Mouse (Mus musculus) forebrain, embryonic 11.5 days (tissue): ENCODE measurements at regions not wholly inside any gene's neighbourhood (a gene's known extent, or its start where the extent isn't known, plus 50 kb on each side); places are given as distances from the start of the nearest gene placed in this dataset.

Experiments used
- ATAC-seq: fragments of 200-750 bp; cut with Nextera tagmentation; replicated peaks from 2 replicates; pipeline ENCODE4 v1.8.0; 2017; ENCODE audit warnings: moderate TSS enrichment; ENCODE audit not compliant: low FRiP score
- DNase-seq: peaks from one replicate; pipeline ENCODE4 v3.0.0-alpha.2; 2017; ENCODE audit warnings: low spot score
- H3K27ac ChIP-seq: fragments of 300-500 bp; sonication (generic); 2 replicates; pipeline ENCODE4 v1.5.1; 2014; ENCODE audit warnings: low read depth, low read length
- H3K27me3 ChIP-seq: fragments of 300-500 bp; sonication (generic); 2 replicates; pipeline ENCODE4 v1.6.1; 2014; ENCODE audit warnings: mild to moderate bottlenecking, low read length, mixed read lengths; ENCODE audit not compliant: control insufficient read depth, insufficient read depth
- H3K36me3 ChIP-seq: fragments of 300-500 bp; sonication (generic); 2 replicates; pipeline ENCODE4 v1.6.1; 2014; ENCODE audit warnings: mild to moderate bottlenecking, low read length, moderate library complexity, mixed read lengths; ENCODE audit not compliant: control insufficient read depth, insufficient read depth
- H3K4me1 ChIP-seq: fragments of 300-500 bp; sonication (generic); replicated peaks from 2 replicates; pipeline ENCODE4 v1.6.1; 2014; ENCODE audit warnings: low read length, mixed read lengths; ENCODE audit not compliant: control insufficient read depth, insufficient read depth
- H3K4me2 ChIP-seq: fragments of 300-500 bp; sonication (generic); 2 replicates; pipeline ENCODE4 v1.6.1; 2014; ENCODE audit warnings: low read depth, mild to moderate bottlenecking, low read length, moderate library complexity, mixed read lengths; ENCODE audit not compliant: severe bottlenecking
- H3K4me3 ChIP-seq: fragments of 300-500 bp; sonication (generic); 2 replicates; pipeline ENCODE4 v1.5.1; 2014; ENCODE audit warnings: low read depth, low read length
- H3K9ac ChIP-seq: fragments of 300-500 bp; sonication (generic); 2 replicates; pipeline ENCODE4 v1.6.1; 2014; ENCODE audit warnings: low read length
- H3K9me3 ChIP-seq: fragments of 300-500 bp; sonication (generic); 2 replicates; pipeline ENCODE4 v1.6.1; 2016; ENCODE audit warnings: low read length, mixed read lengths; ENCODE audit not compliant: control insufficient read depth
- WGBS: fragments of 180-500 bp; shearing (Covaris S2); extraction: QIAGEN DNeasy Blood & Tissue Kit; methylation state at CpG from one replicate; pipeline ENCODE4 v1.1.7; 2014; 5-methylcytosine and 5-hydroxymethylcytosine counted together

- H3K9ac ChIP-seq = no peak overlapping the region
- WGBS = 74% methylated on average over 3 of the region's 3 CpGs
- no peak overlapping the region for H3K4me2 ChIP-seq
- no peak for ATAC-seq
- H3K27ac ChIP-seq = no peak overlapping the region
- no peaks in the 10 kb centered on the region for H3K27me3 ChIP-seq
- no peaks in the 10 kb centered on the region for H3K4me1 ChIP-seq
- H3K36me3 ChIP-seq = no peaks in the 10 kb centered on the region
- DNase-seq = no peak
- H3K4me3 ChIP-seq = no peak overlapping the region
- no peaks in the 10 kb centered on the region for H3K9me3 ChIP-seq
Measured at GRCm38 (mm10) chr4:81996445-81996844, 553.8 kb upstream of the Mpdz start.

GRCm38 (mm10) chr4:81995243-81995642, 552.6 kb upstream of the Mpdz start:
- no peak overlapping the region for H3K4me2 ChIP-seq
- 90% methylated on average over 3 of the region's 3 CpGs for whole genome bisulfite sequencing
- no peak overlapping the region for H3K4me3 ChIP-seq
- no peak overlapping the region for H3K27ac ChIP-seq
- no peak overlapping the region for H3K9ac ChIP-seq
- DNase-seq (no peak), ATAC-seq (no peak)
- no peaks in the 10 kb centered on the region for H3K36me3 ChIP-seq
- no peaks in the 10 kb centered on the region for H3K4me1 ChIP-seq
- H3K27me3 ChIP-seq = no peaks in the 10 kb centered on the region
- no peaks in the 10 kb centered on the region for H3K9me3 ChIP-seq

- Histone ChIP-seq H3K9me3 (no peaks in the 10 kb centered on the region), H3K27ac (no peak overlapping the region), H3K4me1 (no peaks in the 10 kb centered on the region), H3K27me3 (no peaks in the 10 kb centered on the region), H3K9ac (no peak overlapping the region), H3K4me3 (no peak overlapping the region), H3K36me3 (no peaks in the 10 kb centered on the region), H3K4me2 (no peak overlapping the region)
- WGBS = 87% methylated on average over 2 of the region's 2 CpGs
- DNase-seq (no peak), ATAC-seq (no peak)
Measured at GRCm38 (mm10) chr4:81988796-81989195, 546.2 kb upstream of the Mpdz start.

GRCm38 (mm10) chr4:81986616-81987015, 544.0 kb upstream of the Mpdz start:
- ATAC-seq = no peak
- Histone ChIP-seq H3K4me1 (no peaks in the 10 kb centered on the region), H3K27me3 (no peaks in the 10 kb centered on the region), H3K9ac (no peak overlapping the region), H3K27ac (no peak overlapping the region), H3K36me3 (no peaks in the 10 kb centered on the region), H3K4me2 (no peak overlapping the region), H3K4me3 (no peak overlapping the region), H3K9me3 (no peaks in the 10 kb centered on the region)
- 68% methylated on average over 4 of the region's 4 CpGs for whole genome bisulfite sequencing
- DNase-seq = no peak

GRCm38 (mm10) chr4:81981811-81982210, 539.2 kb upstream of the Mpdz start:
- H3K4me1 ChIP-seq = no peaks in the 10 kb centered on the region
- no peak overlapping the region for H3K4me3 ChIP-seq
- DNase-seq = no peak
- H3K4me2 ChIP-seq = no peak overlapping the region
- WGBS = 79% methylated on average over 1 of the region's 1 CpGs
- no peaks in the 10 kb centered on the region for H3K36me3 ChIP-seq
- no peak overlapping the region for H3K27ac ChIP-seq
- no peaks in the 10 kb centered on the region for H3K27me3 ChIP-seq
- no peak overlapping the region for H3K9ac ChIP-seq
- ATAC-seq = no peak
- H3K9me3 ChIP-seq = no peaks in the 10 kb centered on the region

- Histone ChIP-seq H3K4me3 (no peak overlapping the region), H3K27me3 (no peaks in the 10 kb centered on the region), H3K36me3 (no peaks in the 10 kb centered on the region), H3K9ac (no peak overlapping the region), H3K27ac (no peak overlapping the region), H3K4me1 (no peaks in the 10 kb centered on the region), H3K4me2 (no peak overlapping the region), H3K9me3 (no peaks in the 10 kb centered on the region)
- ATAC-seq (no peak), DNase-seq (no peak)
- WGBS = 61% methylated on average over 10 of the region's 10 CpGs
Measured at GRCm38 (mm10) chr4:81970472-81970871, 527.9 kb upstream of the Mpdz start.

- 80% methylated on average over 3 of the region's 3 CpGs for WGBS
- ATAC-seq = no peak
- no peak overlapping the region for H3K4me3 ChIP-seq
- H3K9me3 ChIP-seq = no peaks in the 10 kb centered on the region
- DNase-seq = no peak
- no peak overlapping the region for H3K9ac ChIP-seq
- no peaks in the 10 kb centered on the region for H3K36me3 ChIP-seq
- no peaks in the 10 kb centered on the region for H3K4me1 ChIP-seq
- no peak overlapping the region for H3K27ac ChIP-seq
- no peaks in the 10 kb centered on the region for H3K27me3 ChIP-seq
- H3K4me2 ChIP-seq = no peak overlapping the region
Measured at GRCm38 (mm10) chr4:81969621-81970115, 527.1 kb upstream of the Mpdz start.

- no peaks in the 10 kb centered on the region for H3K27me3 ChIP-seq
- no peak for ATAC-seq
- no peak overlapping the region for H3K4me2 ChIP-seq
- no peaks in the 10 kb centered on the region for H3K36me3 ChIP-seq
- no peaks in the 10 kb centered on the region for H3K9me3 ChIP-seq
- H3K9ac ChIP-seq = no peak overlapping the region
- no peak for DNase-seq
- no peaks in the 10 kb centered on the region for H3K4me1 ChIP-seq
- no peak overlapping the region for H3K4me3 ChIP-seq
- WGBS = 70% methylated on average over 1 of the region's 1 CpGs
- H3K27ac ChIP-seq = no peak overlapping the region
Measured at GRCm38 (mm10) chr4:81966054-81966623, 523.5 kb upstream of the Mpdz start.

GRCm38 (mm10) chr4:81963112-81963511, 520.5 kb upstream of the Mpdz start:
- ATAC-seq (no peak), DNase-seq (no peak)
- 91% methylated on average over 10 of the region's 10 CpGs for WGBS
- Histone ChIP-seq H3K36me3 (no peaks in the 10 kb centered on the region), H3K27me3 (no peaks in the 10 kb centered on the region), H3K9ac (no peak overlapping the region), H3K4me2 (no peak overlapping the region), H3K27ac (no peak overlapping the region), H3K9me3 (no peaks in the 10 kb centered on the region), H3K4me1 (no peaks in the 10 kb centered on the region), H3K4me3 (no peak overlapping the region)
